Mouse (Mus musculus) C2C12 (cell line): Measurements from ENCODE around the gene Bloc1s3. TPM values are rescaled to one million over a fixed set of nuclear protein-coding genes. Genes with fewer than 3 reads are reported as not detected.
A peak's percentile ranks its signal among the peaks of the same experiment; 100 is the strongest.
"Not testable (repeated sequence)": the region's sequence is repeated elsewhere in the genome, so short reads cannot be mapped to it uniquely, and the experiment has no call there.

Source experiments
- H3K27me3 ChIP-seq: one replicate; pipeline ENCODE4 v1.6.1; 2011; ENCODE audit not compliant: control insufficient read depth, insufficient read depth, insufficient read length
- H3K36me3 ChIP-seq: one replicate; pipeline ENCODE4 v1.6.1; 2011; ENCODE audit not compliant: control insufficient read depth, insufficient read depth
- H3K4me3 ChIP-seq: one replicate; pipeline ENCODE4 v1.5.1; 2011; ENCODE audit warnings: mild to moderate bottlenecking, control low read depth; ENCODE audit not compliant: poor library complexity, insufficient read depth, severe bottlenecking
- H3K79me2 ChIP-seq: one replicate; pipeline ENCODE4 v1.6.1; 2011; ENCODE audit not compliant: control insufficient read depth, insufficient read depth
- H3K79me3 ChIP-seq: one replicate; pipeline ENCODE4 v1.6.1; 2011; ENCODE audit warnings: low read depth, control low read depth
- H3ac ChIP-seq: one replicate; pipeline ENCODE3; 2011; ENCODE audit warnings: low read depth; ENCODE audit not compliant: control insufficient read depth, insufficient read length
- CEBPB ChIP-seq: IDR thresholded peaks from one replicate; pipeline ENCODE4 v1.6.1; 2011; ENCODE audit warnings: low read depth, mild to moderate bottlenecking, control low read depth, moderate library complexity
- CTCF ChIP-seq: IDR thresholded peaks from one replicate; pipeline ENCODE4 v1.5.1; 2011; ENCODE audit not compliant: control insufficient read depth, insufficient read depth, insufficient read length
- FOSL1 ChIP-seq: IDR thresholded peaks from one replicate; pipeline ENCODE4 v1.8.0; 2011; ENCODE audit warnings: mild to moderate bottlenecking, low read length; ENCODE audit not compliant: poor library complexity, insufficient read depth, severe bottlenecking
- MAX ChIP-seq: IDR thresholded peaks from one replicate; pipeline ENCODE4 v1.6.1; 2011; ENCODE audit warnings: mild to moderate bottlenecking, control low read depth
- MYOD1 ChIP-seq: IDR thresholded peaks from one replicate; pipeline ENCODE4 v1.6.1; 2011; ENCODE audit warnings: low read depth; ENCODE audit not compliant: control insufficient read depth, insufficient read length
- MYOG ChIP-seq: IDR thresholded peaks from one replicate; pipeline ENCODE4 v1.6.1; 2011; ENCODE audit not compliant: control insufficient read depth, insufficient read length; ENCODE audit errors: extremely low read depth
- USF1 ChIP-seq: IDR thresholded peaks from one replicate; pipeline ENCODE4 v1.6.1; 2011; ENCODE audit warnings: low read depth, mild to moderate bottlenecking, control low read depth, moderate library complexity
- polyA plus RNA-seq: library from polyadenylated mRNA; unstranded; fragments of >200 nt; fragmentation: generic; extraction: Trizol; gene quantifications from one replicate; pipeline ENCODE4 v1.2.1, GENCODE M21; 2012; ENCODE audit warnings: missing spikeins

Bloc1s3 gene
- polyA plus RNA-seq, 1 experiment, result 4.8 TPM

- no peak for TF ChIP-seq MAX
- TF ChIP-seq CEBPB, result no peak
- no peak for TF ChIP-seq FOSL1
- no peak for TF ChIP-seq CTCF
- no peak for TF ChIP-seq MYOD1
- TF ChIP-seq MYOG, result no peak
- no peak for TF ChIP-seq USF1
- Histone ChIP-seq H3ac (no peak overlapping the region), H3K4me3 (no peak overlapping the region), H3K79me3 (no peaks in the 10 kb centered on the region), H3K27me3 (no peaks in the 10 kb centered on the region), H3K36me3 (no peaks in the 10 kb centered on the region), H3K79me2 (peaks cover 11% of the 10 kb centered on the region)
These were observed 4.2 kb upstream of the Bloc1s3 start for GRCm38 (mm10) chr7:19512353-19512752.

DNA sequence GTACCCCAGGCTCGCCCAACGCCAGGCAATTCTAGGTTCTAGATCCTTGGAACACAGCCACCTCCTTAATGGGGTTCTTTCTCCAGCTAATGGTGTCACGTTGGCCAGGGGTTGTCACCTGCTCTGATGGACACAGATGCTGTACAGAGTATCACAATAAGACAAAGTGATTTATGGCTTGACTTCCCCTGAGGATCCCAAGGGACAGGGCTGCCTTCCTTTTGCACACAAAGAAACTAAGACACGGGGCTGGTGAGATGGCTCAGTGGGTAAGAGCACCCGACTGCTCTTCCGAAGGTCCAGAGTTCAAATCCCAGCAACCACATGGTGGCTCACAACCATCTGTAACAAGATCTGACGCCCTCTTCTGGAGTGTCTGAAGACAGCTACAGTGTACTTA lies 3.8 kb upstream of the Bloc1s3 start:
- H3ac ChIP-seq, H3K27me3 ChIP-seq, H3K79me3 ChIP-seq, H3K36me3 ChIP-seq, H3K4me3 ChIP-seq: not testable (repeated sequence)
- peaks cover 11% of the 10 kb centered on the region for H3K79me2 ChIP-seq

DNA sequence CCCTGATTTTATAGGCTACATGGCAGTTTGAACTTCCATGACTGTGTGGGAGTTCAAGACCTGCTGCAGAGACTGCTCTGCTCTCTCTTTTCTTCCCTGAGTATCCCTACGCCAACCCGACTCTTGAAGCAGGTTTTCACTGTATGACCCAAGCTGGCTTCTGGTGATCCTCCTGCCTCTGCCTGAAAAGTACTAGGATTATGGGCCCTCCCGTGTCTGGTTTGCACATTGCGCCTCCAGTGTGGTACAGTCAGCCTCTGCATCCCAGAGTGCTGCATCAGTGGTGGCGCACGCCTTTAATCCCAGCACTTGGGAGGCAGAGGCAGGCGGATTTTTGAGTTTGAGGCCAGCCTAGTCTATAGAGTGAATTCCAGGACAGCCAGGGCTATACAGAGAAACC lies 1.6 kb upstream of the Bloc1s3 start:
- H3K36me3 ChIP-seq, result no peaks in the 10 kb centered on the region
- H3K79me3 ChIP-seq, result no peaks in the 10 kb centered on the region
- H3K79me2 ChIP-seq, result peaks cover 11% of the 10 kb centered on the region
- no peak overlapping the region for H3ac ChIP-seq
- no peak for TF ChIP-seq MYOD1
- no peak for TF ChIP-seq CEBPB
- TF ChIP-seq MYOG, result no peak
- TF ChIP-seq USF1, result no peak
- TF ChIP-seq MAX, result no peak
- TF ChIP-seq CTCF, result no peak
- no peak for TF ChIP-seq FOSL1
- no peak overlapping the region for H3K4me3 ChIP-seq
- H3K27me3 ChIP-seq, result no peaks in the 10 kb centered on the region

- no peaks in the 10 kb centered on the region for H3K27me3 ChIP-seq
- H3K36me3 ChIP-seq, result no peaks in the 10 kb centered on the region
- TF ChIP-seq CTCF, result no peak
- peaks cover 11% of the 10 kb centered on the region for H3K79me2 ChIP-seq
- H3K4me3 ChIP-seq, result peak overlapping the region; percentile 72
- H3ac ChIP-seq, result peak overlapping the region; percentile 93
- no peaks in the 10 kb centered on the region for H3K79me3 ChIP-seq
These were observed 879 bp upstream of the Bloc1s3 start for GRCm38 (mm10) chr7:19508924-19509568.

- H3ac ChIP-seq, result peak overlapping the region; percentile 76
- TF ChIP-seq CTCF (no peak), MYOG (no peak), CEBPB (no peak), USF1 (no peak), FOSL1 (no peak), MYOD1 (no peak), MAX (no peak)
- no peaks in the 10 kb centered on the region for H3K27me3 ChIP-seq
- H3K4me3 ChIP-seq, result peak overlapping the region; percentile 72
- H3K79me3 ChIP-seq, result no peaks in the 10 kb centered on the region
- H3K36me3 ChIP-seq, result no peaks in the 10 kb centered on the region
- peaks cover 11% of the 10 kb centered on the region for H3K79me2 ChIP-seq
These were observed 570 bp downstream of the Bloc1s3 start for GRCm38 (mm10) chr7:19507612-19507981.

GRCm38 (mm10) chr7:19506969-19507611 lies 1.1 kb downstream of the Bloc1s3 start:
- Histone ChIP-seq H3K4me3 (peak overlapping the region; percentile 72), H3K27me3 (no peaks in the 10 kb centered on the region), H3ac (peak overlapping the region; percentile 76), H3K79me3 (no peaks in the 10 kb centered on the region), H3K36me3 (no peaks in the 10 kb centered on the region), H3K79me2 (peaks cover 11% of the 10 kb centered on the region)
- TF ChIP-seq MYOG (no peak), CEBPB (no peak), USF1 (no peak), CTCF (no peak), FOSL1 (no peak), MYOD1 (no peak), MAX (no peak)
